Mouse (Mus musculus) kidney, postnatal 0 days (tissue): ENCODE data around the gene Nr5a2. TPM values are rescaled to one million over a fixed set of nuclear protein-coding genes. Genes with fewer than 3 reads are reported as not detected.

Experiments
- ATAC-seq: fragments of 200-750 bp; cut with Nextera tagmentation; replicated peaks from 2 replicates; pipeline ENCODE4 v1.8.0; 2017; ENCODE audit warnings: low read depth, moderate number of reproducible peaks, moderate TSS enrichment, moderate library complexity; ENCODE audit not compliant: low FRiP score
- DNase-seq: peaks from one replicate; pipeline ENCODE4 v3.0.0-alpha.2; 2016; ENCODE audit warnings: low spot score
- H3K27ac ChIP-seq: fragments of 300-500 bp; sonication (generic); 2 replicates; pipeline ENCODE4 v1.5.1; 2014; ENCODE audit warnings: mild to moderate bottlenecking
- H3K27me3 ChIP-seq: fragments of 300-500 bp; sonication (generic); 2 replicates; pipeline ENCODE4 v1.6.1; 2014; ENCODE audit warnings: low read length, mixed read lengths; ENCODE audit not compliant: insufficient read depth
- H3K36me3 ChIP-seq: fragments of 300-500 bp; sonication (generic); 2 replicates; pipeline ENCODE4 v1.6.1; 2014; ENCODE audit warnings: low read length, mixed read lengths; ENCODE audit not compliant: insufficient read depth
- H3K4me1 ChIP-seq: fragments of 300-500 bp; sonication (generic); replicated peaks from 2 replicates; pipeline ENCODE4 v1.6.1; 2014; ENCODE audit warnings: antibody characterized with exemption, low read length, mixed read lengths; ENCODE audit not compliant: insufficient read depth
- H3K4me2 ChIP-seq: fragments of 300-500 bp; sonication (generic); 2 replicates; pipeline ENCODE4 v1.6.1; 2014; ENCODE audit warnings: mild to moderate bottlenecking, low read length, moderate library complexity, mixed read lengths
- H3K4me3 ChIP-seq: fragments of 300-500 bp; sonication (generic); replicated peaks from 2 replicates; pipeline ENCODE4 v1.5.1; 2014; ENCODE audit warnings: low read depth, low read length
- H3K9ac ChIP-seq: fragments of 300-500 bp; sonication (generic); 2 replicates; pipeline ENCODE4 v1.6.1; 2014; ENCODE audit warnings: low read depth, low read length
- H3K9me3 ChIP-seq: fragments of 300-500 bp; sonication (generic); replicated peaks from 2 replicates; pipeline ENCODE4 v1.6.1; 2016; ENCODE audit warnings: low read length, inconsistent platforms, mixed read lengths
- CTCF ChIP-seq: IDR thresholded peaks from 2 replicates; pipeline ENCODE4 v1.5.1; 2016; ENCODE audit warnings: antibody characterized with exemption, low read depth, mild to moderate bottlenecking, moderate library complexity
- WGBS: fragments of 180-500 bp; shearing (Covaris S2); extraction: QIAGEN DNeasy Blood & Tissue Kit; methylation state at CpG from one replicate; pipeline ENCODE4 v1.1.7; 2014; 5-methylcytosine and 5-hydroxymethylcytosine counted together
- polyA plus RNA-seq: library from polyadenylated mRNA; unstranded; fragments of >200 nt; fragmentation: Nextera tagmentation; extraction: Ambion mirVana; gene quantifications from 2 replicates; pipeline ENCODE4 v1.2.1, GENCODE M21; 2015

Gene Nr5a2
- polyA plus RNA-seq, 1 experiment from 2014 or later: 0.34 TPM

DNA sequence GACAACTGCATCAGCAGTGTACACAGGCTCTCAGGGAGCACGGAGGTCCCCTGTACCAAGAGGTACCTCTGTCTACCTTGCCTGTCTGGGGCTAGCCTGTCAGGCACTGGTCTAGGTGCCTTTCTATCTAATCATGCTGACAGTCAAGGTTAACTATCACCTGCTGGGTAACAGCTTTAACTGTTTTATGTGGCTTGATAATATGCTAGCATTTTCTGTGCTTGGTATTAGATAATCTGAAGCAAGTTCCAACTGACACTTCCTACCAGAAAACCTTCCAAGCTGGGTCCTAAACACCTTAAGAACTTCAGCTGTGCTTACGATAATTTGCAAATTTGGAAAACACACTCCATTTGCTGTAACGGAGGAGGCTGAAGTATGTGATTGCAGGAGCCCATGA, 17.6 kb upstream of the Nr5a2 start:
- Histone ChIP-seq H3K9ac (no peak overlapping the region), H3K4me1 (no peaks in the 10 kb centered on the region), H3K4me3 (no peak overlapping the region), H3K27me3 (no peaks in the 10 kb centered on the region), H3K27ac (no peak overlapping the region), H3K36me3 (no peaks in the 10 kb centered on the region), H3K9me3 (no peaks in the 10 kb centered on the region), H3K4me2 (no peak overlapping the region)
- DNase-seq (no peak), ATAC-seq (no peak)
- TF ChIP-seq CTCF: no peak
- WGBS: 81% methylated on average over 3 of the region's 3 CpGs

DNA sequence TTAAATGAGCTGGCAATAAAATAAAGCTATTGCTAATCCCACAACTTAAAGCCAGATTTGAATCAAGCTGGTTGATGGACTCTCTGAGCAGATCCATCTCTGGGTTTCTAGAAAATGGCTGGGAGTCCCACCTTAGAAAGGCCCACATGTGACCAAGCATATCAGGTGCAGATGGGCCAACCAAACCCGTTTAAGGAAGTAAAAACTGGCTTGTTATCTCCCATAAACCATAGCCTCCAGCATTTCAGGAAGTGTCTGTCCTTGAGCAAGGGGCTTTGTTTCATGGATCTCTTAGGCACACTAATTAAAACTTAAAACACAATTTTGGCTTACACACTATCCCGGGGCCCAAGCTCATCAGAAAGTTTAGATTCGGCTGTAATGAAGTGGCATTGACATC, 13.8 kb upstream of the Nr5a2 start:
- Histone ChIP-seq H3K9ac (no peak overlapping the region), H3K4me3 (no peak overlapping the region), H3K4me1 (no peaks in the 10 kb centered on the region), H3K27me3 (no peaks in the 10 kb centered on the region), H3K27ac (no peak overlapping the region), H3K4me2 (no peak overlapping the region), H3K9me3 (no peaks in the 10 kb centered on the region), H3K36me3 (no peaks in the 10 kb centered on the region)
- DNase-seq (no peak), ATAC-seq (no peak)
- WGBS: 76% methylated on average over 3 of the region's 3 CpGs
- no peak for TF ChIP-seq CTCF

DNA sequence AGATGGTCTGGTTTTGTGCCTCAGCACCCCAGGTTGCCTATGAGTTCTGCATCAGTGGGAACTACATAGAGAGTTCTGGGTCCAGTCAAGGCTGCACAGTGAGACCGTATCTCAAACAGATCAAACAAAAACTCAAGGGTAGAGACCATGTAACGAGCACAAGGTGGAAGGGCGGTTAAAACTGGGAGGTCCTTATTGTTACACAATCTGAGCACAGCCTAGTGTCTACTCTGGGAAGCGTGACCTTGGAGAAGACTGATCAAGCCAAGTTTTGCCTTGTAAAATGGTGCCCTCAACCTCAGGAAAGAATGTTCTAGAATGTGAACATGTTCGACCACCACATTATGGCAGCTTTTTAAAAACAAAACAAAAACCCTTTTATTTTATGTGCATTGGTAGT, 12.8 kb upstream of the Nr5a2 start:
- Histone ChIP-seq H3K36me3 (no peaks in the 10 kb centered on the region), H3K4me2 (no peak overlapping the region), H3K9ac (no peak overlapping the region), H3K4me1 (no peaks in the 10 kb centered on the region), H3K4me3 (no peak overlapping the region), H3K9me3 (no peaks in the 10 kb centered on the region), H3K27me3 (no peaks in the 10 kb centered on the region), H3K27ac (no peak overlapping the region)
- no peak for ATAC-seq
- DNase-seq: no peak
- no peak for TF ChIP-seq CTCF
- 80% methylated on average over 5 of the region's 5 CpGs for WGBS

DNA sequence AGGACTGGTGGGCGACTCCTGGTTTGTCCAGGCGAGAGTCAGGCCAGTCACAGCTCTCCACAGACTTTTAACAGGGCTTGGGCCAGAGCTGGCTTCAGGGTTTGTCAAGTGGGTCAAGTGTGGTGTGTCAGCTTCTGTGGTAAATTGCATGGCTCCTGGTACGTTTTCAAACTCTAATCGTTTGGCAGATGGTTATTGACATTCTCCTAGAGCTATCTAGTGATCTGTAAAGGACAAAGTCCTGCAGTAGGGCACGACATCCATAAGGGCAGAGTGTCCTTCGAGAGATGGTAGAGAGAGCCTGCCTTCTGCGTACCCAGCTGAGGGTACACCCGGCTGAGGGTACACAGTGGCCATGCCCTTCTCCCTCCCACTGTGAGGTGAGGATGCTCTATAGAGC, 10.7 kb upstream of the Nr5a2 start:
- ATAC-seq: no peak
- H3K36me3 ChIP-seq: no peaks in the 10 kb centered on the region
- H3K4me3 ChIP-seq: no peak overlapping the region
- H3K27me3 ChIP-seq: no peaks in the 10 kb centered on the region
- H3K4me2 ChIP-seq: no peak overlapping the region
- H3K4me1 ChIP-seq: no peaks in the 10 kb centered on the region
- DNase-seq: no peak
- H3K27ac ChIP-seq: no peak overlapping the region
- no peak overlapping the region for H3K9ac ChIP-seq
- no peak for TF ChIP-seq CTCF
- no peaks in the 10 kb centered on the region for H3K9me3 ChIP-seq
- WGBS: 88% methylated on average over 8 of the region's 8 CpGs

DNA sequence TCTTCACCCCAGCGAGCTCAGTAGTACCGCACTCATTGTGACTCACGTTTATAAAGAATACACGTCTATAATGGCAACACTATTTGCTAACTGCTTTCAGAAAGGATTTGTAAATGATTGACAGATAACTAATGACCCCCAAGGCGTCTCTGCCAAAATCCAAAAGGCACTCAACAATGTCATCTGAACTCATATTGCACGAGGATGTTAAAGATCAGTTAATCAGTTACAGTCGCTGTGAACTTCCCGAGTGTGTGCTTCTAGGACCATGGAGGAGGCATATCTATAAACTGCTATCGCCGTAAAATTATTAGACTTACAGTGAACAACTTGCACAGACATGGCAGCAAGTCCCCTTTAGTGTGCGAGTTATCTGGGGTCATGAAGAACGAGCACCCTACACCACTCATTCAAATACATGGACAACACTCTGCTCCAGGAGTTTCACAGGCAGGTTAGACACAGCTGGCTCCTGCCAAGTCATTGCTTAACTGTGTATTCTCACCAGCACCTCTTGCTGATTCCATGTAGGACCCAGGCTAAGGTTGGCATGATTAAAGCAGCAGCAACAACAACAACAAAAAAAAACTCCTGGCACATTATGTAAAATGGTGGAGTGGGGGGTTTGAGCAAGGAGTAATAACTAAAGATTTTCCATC, 6.6 kb upstream of the Nr5a2 start:
- Histone ChIP-seq H3K9me3 (no peaks in the 10 kb centered on the region), H3K4me3 (no peak overlapping the region), H3K36me3 (no peaks in the 10 kb centered on the region), H3K4me2 (no peak overlapping the region; the same call in 1 of the 2 replicates), H3K4me1 (no peaks in the 10 kb centered on the region), H3K27me3 (no peaks in the 10 kb centered on the region), H3K27ac (no peak overlapping the region), H3K9ac (no peak overlapping the region)
- DNase-seq (peak; percentile 12), ATAC-seq (no peak)
- no peak for TF ChIP-seq CTCF
- WGBS: 59% methylated on average over 12 of the region's 12 CpGs

DNA sequence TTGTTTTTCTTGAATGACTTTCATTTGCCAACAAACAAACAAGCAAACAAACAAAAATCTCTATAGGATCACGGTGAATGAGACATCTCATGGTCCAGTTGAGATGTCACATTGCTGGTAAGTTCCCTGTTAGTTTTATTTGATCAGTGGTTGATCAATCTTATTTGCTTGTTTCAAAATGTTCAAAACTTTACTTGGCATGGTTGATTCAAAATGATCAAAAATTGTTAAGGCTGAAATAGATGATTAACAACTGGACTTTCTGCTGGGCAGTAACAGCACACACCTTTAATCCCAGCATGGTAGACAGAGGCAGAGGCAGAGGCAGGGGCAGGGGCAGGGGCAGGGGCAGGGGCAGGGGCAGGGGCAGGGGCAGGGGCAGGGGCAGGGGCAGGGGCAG, 757 bp downstream of the Nr5a2 start:
- 81% methylated on average over 1 of the region's 1 CpGs for WGBS
- no peak overlapping the region for H3K4me3 ChIP-seq
- H3K36me3 ChIP-seq: no peaks in the 10 kb centered on the region
- no peak overlapping the region for H3K9ac ChIP-seq
- ATAC-seq (no peak), DNase-seq (no peak)
- no peaks in the 10 kb centered on the region for H3K9me3 ChIP-seq
- no peak overlapping the region for H3K27ac ChIP-seq
- no peaks in the 10 kb centered on the region for H3K4me1 ChIP-seq
- no peak overlapping the region for H3K4me2 ChIP-seq
- TF ChIP-seq CTCF: no peak
- H3K27me3 ChIP-seq: peaks cover 17% of the 10 kb centered on the region

DNA sequence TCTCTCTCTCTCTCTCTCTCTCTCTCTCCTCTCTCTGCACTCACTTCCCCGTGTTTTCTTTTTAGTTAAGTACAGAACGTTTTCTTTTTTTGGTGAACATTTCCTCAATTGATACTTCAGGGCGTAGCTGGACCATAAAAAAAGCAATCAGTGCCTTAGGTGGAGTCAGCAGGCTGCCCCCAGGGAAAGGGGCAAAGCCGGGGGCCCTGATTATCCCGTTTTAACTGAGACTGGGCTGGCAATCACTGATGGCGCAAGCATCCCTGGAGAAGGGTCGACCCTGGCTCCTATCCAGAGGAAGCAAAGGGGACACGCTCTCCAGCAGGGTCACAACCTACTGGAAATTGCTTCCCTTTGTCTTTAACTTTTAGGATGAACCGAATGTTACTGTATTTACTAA, 1.6 kb downstream of the Nr5a2 start:
- DNase-seq: no peak
- no peak for TF ChIP-seq CTCF
- H3K9me3 ChIP-seq: no peaks in the 10 kb centered on the region
- no peak overlapping the region for H3K4me2 ChIP-seq
- H3K27me3 ChIP-seq: peaks cover 25% of the 10 kb centered on the region
- no peak overlapping the region for H3K9ac ChIP-seq
- 9% methylated on average over 9 of the region's 9 CpGs for WGBS
- H3K36me3 ChIP-seq: no peaks in the 10 kb centered on the region
- H3K27ac ChIP-seq: no peak overlapping the region
- ATAC-seq: no peak
- no peaks in the 10 kb centered on the region for H3K4me1 ChIP-seq
- no peak overlapping the region for H3K4me3 ChIP-seq
